Mouse (Mus musculus): ENCODE measurements around the gene Arhgap36. TPM values are rescaled to one million over a fixed set of nuclear protein-coding genes. Genes with fewer than 3 reads are reported as not detected.

Gene Arhgap36
- total RNA-seq (2021): 1 to 10 TPM in 1 of 2 experiments, under 1 TPM in 1; 0.70 to 1.3 TPM

DNA sequence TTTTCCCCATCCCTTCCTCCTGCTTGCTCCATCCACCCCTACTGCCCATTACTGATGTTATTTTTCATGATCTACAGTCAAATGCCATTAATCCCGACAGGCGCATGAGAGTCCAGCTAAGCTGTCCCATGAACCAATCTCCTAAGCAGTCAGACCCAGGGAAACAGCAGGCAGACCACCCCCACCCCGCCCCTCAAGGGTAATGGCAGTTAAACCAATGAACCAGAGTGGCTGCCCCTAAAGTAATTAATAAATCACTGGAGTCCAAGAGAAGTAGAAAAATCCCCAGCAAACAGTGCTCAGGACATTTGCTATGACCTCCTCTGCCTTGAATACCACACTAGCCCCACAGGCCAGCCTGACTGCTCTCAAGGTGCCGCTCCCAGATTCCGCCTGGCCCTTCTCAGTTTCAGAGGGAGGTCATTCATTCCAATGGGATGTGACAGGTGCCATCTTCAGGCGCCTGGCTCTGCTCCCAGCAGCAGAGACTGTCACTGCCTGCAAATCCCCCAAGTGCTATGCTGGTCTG is at the start of gene Arhgap36:
Gene Arhgap36, plus strand, starts transcription at position 504 of the 529 bp plus-strand sequence.
- no peak for DNase-seq

DNA sequence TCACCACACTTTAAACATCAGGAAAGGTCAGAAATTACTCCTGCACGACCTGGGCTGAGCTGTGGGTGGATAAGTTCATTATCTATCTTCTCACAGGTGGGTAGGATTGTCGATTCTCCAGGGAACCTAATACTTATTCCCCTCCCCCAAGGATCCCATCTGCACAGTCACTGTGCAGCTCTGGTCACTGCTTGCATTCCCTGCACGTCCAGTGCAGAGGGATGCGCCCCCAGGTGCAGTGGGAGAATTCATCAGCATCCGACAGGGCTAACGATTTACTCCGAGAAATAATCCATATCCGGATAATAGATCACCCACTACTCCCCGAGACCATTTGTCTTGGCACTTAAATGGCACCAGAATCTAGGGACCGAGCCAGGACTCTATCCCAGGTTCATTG is 6.0 kb upstream of the Arhgap36 start:
- no peak for DNase-seq

DNA sequence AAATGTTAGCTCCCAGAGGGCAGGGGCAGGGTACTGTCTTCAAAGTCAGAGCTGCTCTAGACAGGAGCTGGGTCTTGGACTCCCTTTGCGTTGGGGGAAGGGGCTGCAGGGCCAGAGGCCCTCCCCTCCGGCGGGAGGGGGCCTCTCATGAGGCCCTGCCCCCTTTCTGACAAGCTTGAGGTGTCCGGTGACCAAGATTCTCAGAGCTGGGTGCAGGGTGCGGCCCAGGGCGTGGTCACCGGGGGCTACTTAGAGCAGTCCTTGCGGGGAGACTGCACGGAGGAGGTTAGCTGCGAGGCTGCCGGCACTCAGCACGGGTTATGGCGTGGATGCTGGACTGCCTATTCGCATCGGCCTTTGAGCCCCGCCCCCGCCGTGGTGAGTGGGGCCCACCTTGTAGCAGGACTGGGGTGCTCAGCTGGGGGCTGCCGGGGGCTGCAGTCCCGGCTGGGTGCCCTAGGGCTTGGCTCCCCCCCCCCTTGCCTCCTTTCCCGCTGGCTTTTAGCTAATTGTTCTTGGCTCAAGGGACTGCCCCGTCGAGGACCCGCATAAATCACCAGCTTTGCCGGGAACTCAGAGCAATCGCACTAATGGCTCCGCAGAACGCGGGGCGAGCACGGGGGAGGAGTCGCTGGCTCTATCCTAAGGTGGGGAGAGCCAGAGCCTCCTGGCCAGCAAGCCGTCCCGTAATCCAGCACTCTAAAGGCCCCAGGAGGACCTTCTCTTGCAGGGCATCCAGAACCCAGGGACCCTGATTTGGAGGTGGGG is 6.7 kb downstream of the Arhgap36 start:
- no peak for DNase-seq

- DNase-seq: no peak
Measured at GRCm38 (mm10) chrX:49479968-49480809, 16.4 kb downstream of the Arhgap36 start.

DNA sequence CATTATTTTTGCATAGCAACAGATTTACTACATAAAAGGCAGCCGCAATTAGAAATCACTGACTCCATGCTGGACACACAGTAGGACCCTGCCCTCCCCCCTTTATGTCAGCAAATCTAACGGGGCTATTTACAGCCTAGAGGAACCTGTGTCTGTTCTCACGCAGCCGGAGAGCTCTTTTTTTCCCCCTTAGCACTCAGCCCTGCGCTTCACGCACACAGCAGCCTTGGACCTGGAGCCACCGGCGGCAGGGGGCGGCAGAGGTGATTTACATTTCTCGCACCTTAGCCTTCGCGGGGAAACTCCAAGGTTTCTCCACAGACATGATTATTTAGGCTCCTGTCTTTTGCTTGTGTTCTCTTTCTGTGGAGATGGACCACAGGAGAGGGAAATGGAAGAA is 17.1 kb downstream of the Arhgap36 start:
- no peak for DNase-seq

- DNase-seq: no peak
Measured at GRCm38 (mm10) chrX:49489141-49489540, 25.4 kb downstream of the Arhgap36 start.

DNA sequence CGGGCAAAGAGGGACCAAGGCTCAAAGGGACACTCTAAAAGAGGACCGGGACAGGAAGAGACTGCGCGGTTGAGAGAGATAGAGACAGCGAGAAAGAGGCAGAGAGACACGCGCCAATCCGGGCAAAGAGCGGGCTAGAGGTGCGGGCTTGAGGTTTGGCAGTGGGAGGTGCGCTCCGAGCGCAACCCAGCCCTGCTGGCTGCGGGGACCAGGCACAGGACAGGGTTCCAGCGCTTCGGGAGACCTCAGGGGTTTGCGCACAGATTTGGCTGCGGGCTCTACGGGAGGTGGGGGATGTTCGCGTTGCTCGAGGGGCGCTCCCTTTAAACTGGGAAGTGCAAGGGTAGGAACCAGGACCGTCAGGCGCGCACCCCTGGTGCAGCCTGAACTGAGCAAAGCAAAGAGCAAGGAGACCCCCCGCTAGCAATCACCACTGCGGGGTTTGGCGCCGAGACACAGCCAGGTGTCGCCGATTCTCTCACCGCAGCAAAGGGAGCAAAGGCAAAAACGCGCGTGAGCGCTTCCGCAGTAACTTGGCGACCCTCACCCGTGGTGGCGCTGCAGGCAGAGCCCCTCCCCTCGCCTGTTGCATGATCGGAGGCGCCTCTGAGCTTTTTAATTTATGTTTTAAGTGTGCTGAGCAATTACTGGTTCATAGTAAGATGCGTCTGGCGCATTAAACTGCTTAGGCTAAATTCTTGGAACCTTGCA is 30.1 kb downstream of the Arhgap36 start:
- no peak for DNase-seq

Other genes starting within 250 kb of the Arhgap36 start
- 10 to 100 TPM; 16.8 to 16.9 TPM for gene Enox2, start 175.7 kb upstream of the Arhgap36 start, total RNA-seq (2021)
- not detected for gene Olfr1320, start 208.4 kb downstream of the Arhgap36 start, total RNA-seq (2021)

Measured in layer of hippocampus, postnatal 36 days (tissue).